Mouse (Mus musculus): ENCODE measurements at regions not wholly inside any gene's neighbourhood (a gene's known extent, or its start where the extent isn't known, plus 50 kb on each side); places are given as distances from the start of the nearest gene placed in this dataset.

DNA sequence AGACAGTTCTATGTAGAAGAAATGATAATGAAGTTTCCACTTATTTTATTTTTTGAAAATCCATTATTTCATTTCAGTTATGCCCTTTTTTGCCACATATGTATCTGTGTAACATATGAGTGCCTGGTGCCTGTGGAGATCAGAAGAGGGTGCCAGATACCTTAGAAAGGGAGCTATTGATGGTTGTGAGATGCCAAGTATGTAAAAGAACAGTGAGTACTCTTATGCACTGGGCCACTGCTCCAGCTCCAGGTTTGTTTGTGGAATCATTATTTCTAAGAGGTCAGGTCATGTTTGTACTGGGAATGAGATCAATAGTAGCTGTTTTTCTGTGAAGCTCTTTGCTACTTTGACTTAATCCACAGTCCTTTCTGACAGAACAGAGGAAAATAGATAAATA lies 68.1 kb downstream of the Cenpw start:
- DNase-seq (ENCODE audit: low spot score): no peak

DNA sequence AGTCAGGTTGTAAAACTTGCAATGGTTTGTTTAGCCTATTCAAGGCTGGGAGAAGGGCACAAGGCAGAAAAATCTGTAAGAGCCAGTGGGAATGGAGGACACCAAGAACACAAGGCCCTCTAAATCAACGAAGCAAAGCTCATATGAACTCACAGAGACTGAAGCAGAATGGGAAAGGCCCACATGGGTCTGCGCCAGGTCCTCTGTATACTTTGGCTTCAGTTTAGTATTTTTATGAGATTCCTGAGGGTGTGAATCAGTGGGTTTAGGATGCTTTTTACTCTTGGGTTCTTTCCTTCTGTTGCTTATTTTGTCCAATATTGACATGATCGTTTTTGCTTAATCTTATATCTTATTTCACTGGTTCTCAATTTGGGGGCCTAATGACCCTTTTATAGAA lies 90.0 kb downstream of the Cenpw start:
- no peak for DNase-seq (ENCODE audit: low spot score)

- DNase-seq (ENCODE audit: low spot score): no peak
These were observed 97.9 kb downstream of the Cenpw start for GRCm38 (mm10) chr10:30102443-30102842.

DNA sequence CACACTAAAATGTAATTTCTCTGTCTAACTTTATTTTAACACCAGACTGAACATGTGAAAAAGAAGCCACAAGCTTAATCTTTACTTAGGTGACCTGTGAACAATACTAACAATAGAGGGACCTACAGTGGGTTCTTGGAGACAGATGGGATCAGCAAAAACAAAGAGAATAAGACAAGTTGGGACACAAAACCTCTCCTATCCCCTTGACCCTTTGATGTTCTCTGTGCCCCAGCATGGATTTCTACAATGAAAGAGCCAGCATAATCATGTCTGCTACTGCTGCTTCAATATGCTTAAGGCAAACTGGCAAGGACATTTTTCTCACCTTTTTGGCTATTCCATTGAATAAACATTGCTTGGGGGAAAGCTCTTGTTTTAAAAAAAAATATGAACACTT lies 105.8 kb downstream of the Cenpw start:
- no peak for DNase-seq (ENCODE audit: low spot score)

- DNase-seq (ENCODE audit: low spot score): no peak
These were observed 108.8 kb downstream of the Cenpw start for GRCm38 (mm10) chr10:30091549-30091948.

DNA sequence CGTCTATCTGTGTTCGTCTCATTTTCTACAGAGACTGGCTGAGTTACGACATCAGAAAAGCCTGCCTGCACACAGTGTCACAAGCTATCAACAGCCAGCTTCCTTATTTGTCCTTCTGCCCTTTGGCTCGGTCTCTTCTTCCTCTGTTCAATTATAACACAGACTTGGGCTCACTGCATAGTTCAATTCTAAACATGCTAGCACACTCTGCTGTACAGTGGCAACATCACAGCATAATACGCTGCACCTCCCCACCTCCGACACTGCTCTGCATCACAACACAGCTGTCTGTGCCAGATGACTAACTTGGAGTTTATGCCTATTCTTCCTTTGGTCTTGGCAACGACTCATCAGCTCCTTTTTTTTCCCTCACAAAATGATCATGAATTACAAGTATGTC lies 111.0 kb downstream of the Cenpw start:
- peak; percentile 52 for DNase-seq (ENCODE audit: low spot score)

GRCm38 (mm10) chr10:30085059-30085458 lies 115.3 kb downstream of the Cenpw start:
- DNase-seq (ENCODE audit: low spot score): no peak

GRCm38 (mm10) chr10:30066692-30067091 lies 133.7 kb downstream of the Cenpw start:
- no peak for DNase-seq (ENCODE audit: low spot score)

DNA sequence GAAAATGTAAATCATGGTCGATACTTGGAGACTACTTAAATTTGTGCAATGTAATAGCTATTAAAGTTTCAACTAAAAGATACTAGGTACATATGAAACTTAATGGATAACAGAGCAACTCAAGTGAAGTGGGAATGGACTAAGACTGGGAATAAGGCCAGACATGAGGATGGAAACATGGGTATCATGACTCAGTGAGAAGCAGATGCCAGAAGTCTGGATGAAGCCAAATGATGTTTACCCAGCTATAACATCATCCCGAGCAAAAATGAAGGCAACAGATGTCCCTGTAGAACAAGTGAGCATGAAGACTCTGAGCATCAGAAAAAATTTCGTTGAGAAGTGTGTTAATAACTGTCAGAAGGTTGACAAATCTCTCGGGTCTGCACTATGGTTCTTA lies 169.7 kb downstream of the Cenpw start:
- peak; percentile 53 for DNase-seq (ENCODE audit: low spot score)

DNA sequence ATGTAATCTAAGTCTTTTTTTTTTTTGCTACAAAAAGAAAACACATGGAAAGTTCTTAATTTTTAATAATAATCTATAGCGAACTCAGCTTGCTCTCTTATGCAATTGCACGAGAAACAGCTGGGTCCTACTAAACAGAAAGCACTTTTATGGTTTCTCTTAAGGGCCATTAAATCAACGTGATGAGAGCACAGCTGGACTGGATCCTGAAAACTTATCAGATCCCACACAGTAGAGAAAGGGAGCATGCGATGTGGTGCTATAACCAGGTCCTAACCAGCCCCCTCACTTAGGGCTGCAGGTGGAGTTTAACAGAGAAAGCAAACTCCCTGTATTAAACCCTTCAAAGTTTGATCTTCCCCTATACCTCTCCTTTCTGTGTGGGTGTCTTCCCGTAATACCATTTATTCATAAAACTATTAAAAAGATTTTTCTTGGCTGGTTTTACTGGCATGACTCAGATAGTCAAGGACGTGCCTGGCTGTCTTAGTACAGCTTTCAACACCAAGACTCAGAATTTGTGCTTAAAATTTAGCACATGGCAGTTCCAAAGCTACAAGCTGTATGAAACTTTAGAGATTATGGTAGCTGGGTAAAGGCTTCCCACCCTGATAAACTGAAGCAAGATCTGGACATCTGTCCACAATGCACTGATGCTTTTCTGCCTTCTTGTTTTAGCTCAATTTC lies 197.3 kb downstream of the Cenpw start:
- DNase-seq (ENCODE audit: low spot score): no peak

GRCm38 (mm10) chr10:30000836-30001235 lies 199.5 kb downstream of the Cenpw start:
- DNase-seq (ENCODE audit: low spot score): no peak

DNA sequence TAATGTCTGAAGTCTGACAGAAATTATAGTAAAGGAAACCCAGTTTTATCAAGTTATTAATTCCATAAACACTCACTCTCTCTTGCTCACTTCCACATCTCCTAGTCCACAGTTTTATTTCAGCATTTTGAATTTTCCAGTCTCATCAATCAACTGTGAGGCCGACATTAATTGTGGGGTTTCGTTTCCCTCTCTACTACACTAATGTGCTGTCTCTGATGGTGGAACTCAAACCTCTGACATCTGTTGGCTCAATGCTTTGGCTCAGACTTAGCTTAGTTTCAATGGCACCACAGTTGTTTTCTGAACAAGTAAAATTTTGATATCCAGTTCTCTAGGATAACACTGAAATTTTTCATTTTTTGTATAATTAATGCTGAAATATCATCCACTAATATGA lies 218.8 kb downstream of the Cenpw start:
- DNase-seq (ENCODE audit: low spot score): no peak

All from layer of hippocampus, adult 9-10 months (tissue).